Mouse (Mus musculus) layer of hippocampus, postnatal 25 days (tissue): ENCODE data around the gene Gnl2. TPM values are rescaled to one million over a fixed set of nuclear protein-coding genes. Genes with fewer than 3 reads are reported as not detected.

Source experiments
- DNase-seq, 2 experiments: peaks; one replicate each; pipeline ENCODE4 v3.0.0; 2022; ENCODE audit warnings: mixed read lengths in 2 of 2, low spot score in 1 of 2; ENCODE audit errors: extremely low spot score in 1 of 2
- total RNA-seq, 2 experiments: library from RNA; stranded (reverse); gene quantifications; 2 replicates each; pipeline ENCODE4 v1.2.3; 2021

Gnl2 gene
- total RNA-seq, 2 experiments from 2014 or later, result 54.3 to 66.8 TPM

DNA sequence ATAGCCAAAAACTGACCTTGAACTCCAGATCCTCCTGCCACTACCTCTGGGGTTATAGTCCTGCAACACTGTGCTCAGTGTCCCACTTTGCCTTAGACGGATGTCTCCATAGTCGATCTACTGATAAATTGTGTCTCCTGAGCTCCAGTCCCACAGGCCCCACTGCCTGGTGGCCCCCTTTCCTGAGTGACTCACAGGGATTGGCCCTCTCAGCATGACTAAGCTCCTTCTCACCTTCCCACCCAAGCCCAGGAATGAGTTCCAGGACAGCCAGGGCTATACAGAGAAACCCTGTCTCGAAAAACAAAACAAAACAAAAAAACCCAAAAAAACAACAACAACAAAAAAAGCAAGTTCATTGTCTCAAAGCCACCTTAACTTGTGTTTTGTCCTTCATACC is 16.8 kb upstream of the Gnl2 start:
- no peak for DNase-seq

GRCm38 (mm10) chr4:125002978-125003377 is 13.4 kb upstream of the Gnl2 start:
- DNase-seq, result no peak

DNA sequence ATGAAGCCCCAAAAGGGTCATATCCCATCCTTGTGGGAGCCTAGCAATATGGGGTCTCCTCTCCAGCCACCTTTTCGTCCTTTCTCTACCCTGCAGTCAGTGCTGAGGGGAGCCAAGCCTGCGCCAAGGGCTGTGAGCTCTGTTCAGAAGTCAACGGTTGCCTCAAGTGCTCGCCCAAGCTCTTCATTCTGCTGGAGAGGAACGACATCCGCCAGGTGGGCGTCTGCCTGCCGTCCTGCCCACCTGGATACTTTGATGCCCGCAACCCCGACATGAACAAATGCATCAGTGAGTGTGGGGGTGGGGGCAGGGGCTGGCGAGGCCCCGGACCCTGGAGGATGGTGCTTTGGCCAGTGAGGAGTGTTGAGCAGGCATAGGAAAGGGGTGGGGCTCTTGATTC is 11.5 kb upstream of the Gnl2 start:
- DNase-seq, result no peak

- DNase-seq, result no peak
These were observed 8.9 kb upstream of the Gnl2 start for GRCm38 (mm10) chr4:125007460-125007859.

GRCm38 (mm10) chr4:125008220-125008619 is 8.2 kb upstream of the Gnl2 start:
- no peak for DNase-seq

DNA sequence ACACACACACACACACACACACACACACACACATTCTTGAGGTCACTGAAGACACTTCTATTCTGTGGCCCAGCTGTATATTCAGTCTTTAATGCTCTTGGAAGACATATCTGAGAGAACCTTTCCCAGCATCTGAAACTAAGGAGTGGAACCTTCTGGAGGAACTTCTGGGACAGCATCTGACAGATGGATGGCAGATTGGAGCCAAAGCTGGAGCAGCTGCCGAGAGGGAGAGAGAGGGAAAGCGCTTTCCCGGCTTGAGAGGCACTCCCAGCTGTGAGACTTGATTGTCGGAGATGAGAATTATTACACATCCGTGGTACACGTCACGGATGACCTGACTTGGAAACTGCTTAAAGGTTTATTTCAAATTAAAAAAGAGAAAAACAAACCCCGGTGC is 7.7 kb upstream of the Gnl2 start:
- DNase-seq, result no peak

GRCm38 (mm10) chr4:125017431-125017830 is 1.0 kb downstream of the Gnl2 start:
- DNase-seq, result no peak

DNA sequence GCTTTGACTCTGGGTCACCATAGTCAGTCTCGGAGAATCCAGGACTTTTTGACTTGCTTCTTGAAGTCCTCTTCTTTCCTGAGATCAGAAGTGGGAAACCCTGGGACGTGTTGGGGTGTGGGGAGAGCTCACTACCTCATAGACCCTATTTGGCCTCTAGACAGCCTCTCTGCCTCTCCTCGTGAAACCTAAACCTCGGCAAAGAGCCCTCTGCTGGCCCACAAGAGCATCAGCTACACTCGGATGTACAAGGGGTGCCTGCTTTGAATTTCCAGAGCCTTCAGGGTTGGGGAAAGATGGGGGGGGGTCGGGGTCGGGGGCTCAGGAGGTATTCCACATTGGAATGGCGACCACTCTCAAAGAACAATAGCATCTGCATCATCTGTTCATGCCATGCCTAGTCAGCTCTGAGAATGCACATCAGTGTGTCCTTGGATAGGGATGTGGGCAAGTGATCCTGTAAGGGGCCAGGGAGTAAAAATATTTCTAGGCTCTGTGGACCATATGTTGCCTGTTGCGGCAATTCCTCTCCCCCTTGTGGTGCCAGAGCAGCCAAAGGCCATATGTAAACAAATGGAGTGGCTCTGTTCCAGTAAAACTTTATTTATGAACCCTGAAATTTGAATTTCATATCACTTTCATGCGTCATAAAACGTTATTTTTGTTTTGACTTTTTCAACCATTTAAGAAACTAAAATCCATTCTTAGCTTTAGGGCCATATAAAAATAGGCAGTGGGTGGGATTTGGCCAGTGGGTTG is 4.6 kb downstream of the Gnl2 start:
- no peak for DNase-seq

GRCm38 (mm10) chr4:125029891-125030614 is 13.7 kb downstream of the Gnl2 start:
- DNase-seq, result peak; percentile 80 to 86

GRCm38 (mm10) chr4:125034341-125034740 is 18.0 kb downstream of the Gnl2 start:
- DNase-seq, result no peak

GRCm38 (mm10) chr4:125044454-125044853 is 28.1 kb downstream of the Gnl2 start:
- no peak for DNase-seq

- DNase-seq, result no peak
These were observed 39.0 kb downstream of the Gnl2 start for GRCm38 (mm10) chr4:125055385-125055784.

- no peak for DNase-seq
These were observed 40.1 kb downstream of the Gnl2 start for GRCm38 (mm10) chr4:125056476-125056875.

DNA sequence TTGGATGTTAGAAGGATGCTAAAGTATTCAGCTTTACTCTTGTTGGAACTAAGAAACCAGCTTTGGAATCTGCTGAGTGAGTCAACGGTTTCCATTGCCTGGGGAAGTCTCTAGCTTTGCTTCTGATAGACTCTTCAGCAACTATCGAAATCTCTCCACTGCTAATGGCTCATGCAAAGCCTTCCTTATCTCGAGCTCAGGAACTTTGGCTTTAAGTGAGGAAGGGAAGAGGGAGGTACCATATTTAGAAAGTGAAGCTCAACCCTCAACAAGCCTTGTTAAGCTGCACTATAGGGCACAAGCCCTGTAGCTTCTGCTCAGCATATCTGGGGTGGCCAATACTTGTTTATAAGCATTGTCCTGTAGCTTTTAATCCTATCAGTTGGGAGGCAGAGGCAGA is 40.9 kb downstream of the Gnl2 start:
- DNase-seq, result no peak

DNA sequence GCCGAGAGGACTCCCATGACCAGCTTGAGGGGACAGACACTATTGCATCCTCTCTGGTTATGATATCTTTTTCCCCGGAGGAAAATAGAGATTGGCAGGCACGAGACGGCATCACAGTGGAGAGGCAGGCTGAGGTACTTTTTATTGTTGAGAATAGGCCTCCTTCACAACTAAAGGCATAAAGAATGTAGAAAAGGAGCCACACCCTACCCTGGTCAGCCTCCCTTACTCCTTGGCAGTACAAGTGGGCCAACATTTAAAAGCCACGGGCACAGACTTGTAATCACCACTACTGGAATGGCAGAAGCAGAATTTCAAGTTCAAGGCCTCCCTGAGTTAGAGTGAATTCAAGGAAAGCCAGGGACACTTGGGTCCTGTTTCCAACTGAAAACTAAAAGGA is 41.6 kb downstream of the Gnl2 start:
- DNase-seq, result no peak

DNA sequence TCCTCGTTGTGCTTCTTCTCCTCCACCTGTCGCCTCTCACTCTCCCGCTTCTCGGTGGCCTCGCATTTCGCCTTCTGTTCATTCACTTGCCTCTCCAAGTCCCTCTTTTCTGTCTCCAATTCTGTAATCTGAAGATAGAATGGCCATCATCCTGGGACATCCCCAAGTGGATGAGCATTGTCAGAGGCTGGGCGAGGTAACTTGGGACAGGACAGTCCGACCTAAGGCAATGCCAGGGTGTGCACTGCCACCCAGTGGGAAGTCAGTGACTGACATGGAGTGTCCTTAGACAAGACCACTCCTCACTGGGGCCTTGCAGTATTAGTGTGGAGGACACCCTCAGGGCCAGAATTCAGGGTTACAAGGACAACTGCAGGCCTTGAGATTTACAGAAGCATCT is 42.6 kb downstream of the Gnl2 start:
- peak; percentile 44 to 63 for DNase-seq

- DNase-seq, result no peak
These were observed 47.4 kb downstream of the Gnl2 start for GRCm38 (mm10) chr4:125063829-125064228.

GRCm38 (mm10) chr4:125065517-125066307 is 49.3 kb downstream of the Gnl2 start, which contains the start of gene Dnali1:
Gene Dnali1, minus strand, starts transcription at chr4:125065703.
- peak in 1 of 2 experiments; percentile 33 for DNase-seq

GRCm38 (mm10) chr4:125066490-125067370 is 50.3 kb downstream of the Gnl2 start, which contains the start of gene Snip1:
Gene Snip1, plus strand, starts transcription at chr4:125066672.
- DNase-seq, result peak; percentile 86 to 89

DNA sequence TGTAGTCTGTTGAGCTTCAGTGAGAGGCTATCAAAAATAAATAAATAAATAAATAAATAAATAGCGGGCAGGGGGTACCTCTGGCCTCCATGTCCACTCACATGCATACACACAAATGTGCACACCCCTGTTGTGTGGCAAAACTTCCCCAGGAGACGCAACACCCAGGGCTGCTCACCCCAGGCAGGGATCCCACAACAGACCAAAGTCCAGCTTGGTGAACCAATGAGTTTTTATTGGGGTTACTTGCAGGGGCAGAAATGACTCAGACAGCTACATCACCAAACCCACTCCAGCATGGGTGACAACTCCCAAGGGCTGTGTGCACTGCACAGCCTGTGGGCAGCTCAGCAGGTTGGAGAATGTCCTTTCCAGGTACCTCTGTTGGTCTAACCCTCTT is 61.3 kb downstream of the Gnl2 start:
- DNase-seq, result no peak
